Mouse (Mus musculus): Measurements from ENCODE around the gene Fam172a.

- TF ChIP-seq CTCF (IDR thresholded peaks at IDR 0.05; ENCODE audit: control insufficient read depth, insufficient read depth, insufficient replicate concordance, low read depth, low read length): no peak
- TF ChIP-seq POLR2A (IDR thresholded peaks at IDR 0.05; ENCODE audit: control insufficient read depth, low read depth, low read length): no peak
Measured at GRCm38 (mm10) chr13:78043203-78043602, 341.4 kb downstream of the Fam172a start.

All from testis, adult 2 months (tissue).